Mouse (Mus musculus) cerebellum, adult 2 months (tissue): ENCODE results near the gene Zfand2a.

ENCODE experiments used
- CTCF ChIP-seq: fragments of 200-500 bp; IDR thresholded peaks from 2 replicates; pipeline ENCODE4 v1.5.1; 2011; ENCODE audit warnings: low read depth, mild to moderate bottlenecking, control low read depth, low read length, moderate library complexity, borderline replicate concordance; ENCODE audit not compliant: insufficient read depth
- POLR2A ChIP-seq: fragments of 200-500 bp; IDR thresholded peaks from 2 replicates; pipeline ENCODE4 v1.6.1; 2011; ENCODE audit warnings: low read length, control low read depth, borderline replicate concordance; ENCODE audit not compliant: insufficient read depth

DNA sequence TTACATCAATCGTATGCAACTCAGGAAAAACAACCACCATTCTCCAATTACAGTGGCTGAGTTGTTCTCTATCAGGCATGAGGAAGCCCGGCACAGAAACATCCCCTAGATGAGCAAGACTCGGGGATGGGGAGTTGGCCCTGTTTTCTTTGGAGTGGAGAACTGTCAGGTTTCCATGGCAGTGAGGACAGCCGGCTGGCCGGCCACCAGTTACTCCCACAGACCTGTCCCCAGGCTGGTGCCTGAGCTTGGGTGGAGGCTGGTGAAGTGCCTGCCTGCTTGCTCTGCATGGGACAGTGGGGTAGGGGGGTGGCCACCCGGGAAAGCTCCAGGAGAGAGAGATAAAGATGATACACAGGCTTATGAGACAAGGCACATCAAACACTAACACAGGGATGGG, 36.3 kb downstream of the Zfand2a start:
- no peak for TF ChIP-seq POLR2A
- no peak for TF ChIP-seq CTCF
